Mouse (Mus musculus) midbrain, embryonic 10.5 days (tissue): Measurements from ENCODE around the gene Hist1h3d. TPM values are rescaled to one million over a fixed set of nuclear protein-coding genes. Genes with fewer than 3 reads are reported as not detected.
"Not testable (repeated sequence)": the region's sequence is repeated elsewhere in the genome, so short reads cannot be mapped to it uniquely, and the experiment has no call there.

Experiments
- DNase-seq: peaks from one replicate; pipeline ENCODE4 v3.0.0-alpha.2; 2017; ENCODE audit warnings: low spot score
- H3K27ac ChIP-seq: fragments of 300-500 bp; sonication (generic); replicated peaks from 2 replicates; pipeline ENCODE4 v1.5.1; 2016; ENCODE audit warnings: mild to moderate bottlenecking
- H3K27me3 ChIP-seq: fragments of 300-500 bp; sonication (generic); 2 replicates; pipeline ENCODE4 v1.6.1; 2016; ENCODE audit warnings: low read depth, mild to moderate bottlenecking; ENCODE audit not compliant: poor library complexity, severe bottlenecking
- H3K36me3 ChIP-seq: fragments of 300-500 bp; sonication (generic); 2 replicates; pipeline ENCODE4 v1.6.1; 2016; ENCODE audit warnings: mild to moderate bottlenecking, moderate library complexity
- H3K4me1 ChIP-seq: fragments of 300-500 bp; sonication (generic); 2 replicates; pipeline ENCODE4 v1.6.1; 2016
- H3K4me3 ChIP-seq: fragments of 300-500 bp; sonication (generic); 2 replicates; pipeline ENCODE4 v1.5.1; 2016; ENCODE audit warnings: mild to moderate bottlenecking, moderate library complexity
- H3K9me3 ChIP-seq: fragments of 300-500 bp; sonication (generic); replicated peaks from 2 replicates; pipeline ENCODE4 v1.6.1; 2016; ENCODE audit warnings: mild to moderate bottlenecking
- whole genome bisulfite sequencing: fragments of 180-500 bp; shearing (Covaris S2); methylation state at CpG from one replicate; pipeline ENCODE4 v1.1.7; 2016; 5-methylcytosine and 5-hydroxymethylcytosine counted together
- polyA plus RNA-seq: library from polyadenylated mRNA; unstranded; fragments of >200 nt; fragmentation: Nextera tagmentation; extraction: Ambion mirVana; gene quantifications from 2 replicates; pipeline ENCODE4 v1.2.1, GENCODE M21; 2016

The Hist1h3d gene
- polyA plus RNA-seq = 6.2 and 10.8 TPM in 2 replicates

GRCm38 (mm10) chr13:23575271-23575851 lies at the start of gene Hist1h3d:
TSS of gene Hist1h3d (plus strand) at chr13:23575763.
- peaks cover 39% of the 10 kb centered on the region for H3K4me1 ChIP-seq
- peak within 1 kb of the TSS; percentile 61 for H3K4me3 ChIP-seq
- peak; percentile 64 for DNase-seq
- H3K27me3 ChIP-seq = no peaks in the 10 kb centered on the region
- H3K9me3 ChIP-seq = no peaks in the 10 kb centered on the region
- no peaks in the 10 kb centered on the region for H3K36me3 ChIP-seq
- under 1% methylated on average over 18 of the region's 18 CpGs for WGBS
- peak within 1 kb of the TSS; percentile 92 for H3K27ac ChIP-seq

GRCm38 (mm10) chr13:23525901-23526300 lies 49.7 kb upstream of the Hist1h3d start:
- Histone ChIP-seq H3K4me3 (peak overlapping the region; percentile 51), H3K36me3 (no peaks in the 10 kb centered on the region), H3K4me1 (peaks cover 35% of the 10 kb centered on the region), H3K9me3 (no peaks in the 10 kb centered on the region), H3K27me3 (no peaks in the 10 kb centered on the region), H3K27ac (no peak overlapping the region)
- 3% methylated on average over 10 of the region's 10 CpGs for WGBS
- no peak for DNase-seq

GRCm38 (mm10) chr13:23526312-23526711 lies 49.3 kb upstream of the Hist1h3d start:
- WGBS = 0% methylated on average over 17 of the region's 17 CpGs
- Histone ChIP-seq H3K9me3 (no peaks in the 10 kb centered on the region), H3K27me3 (no peaks in the 10 kb centered on the region), H3K4me3 (peak overlapping the region; percentile 51), H3K27ac (peak overlapping the region; percentile 78), H3K36me3 (no peaks in the 10 kb centered on the region), H3K4me1 (peaks cover 35% of the 10 kb centered on the region)
- DNase-seq = peak; percentile 90

GRCm38 (mm10) chr13:23529005-23529404 lies 46.6 kb upstream of the Hist1h3d start:
- 90% methylated on average over 5 of the region's 5 CpGs for WGBS
- H3K9me3 ChIP-seq = no peaks in the 10 kb centered on the region
- H3K36me3 ChIP-seq = no peaks in the 10 kb centered on the region
- H3K27me3 ChIP-seq = no peaks in the 10 kb centered on the region
- peak overlapping the region; percentile 17; the same call in 1 of the 2 replicates for H3K4me3 ChIP-seq
- no peak for DNase-seq
- peaks cover 46% of the 10 kb centered on the region for H3K4me1 ChIP-seq
- no peak overlapping the region; the same call in 1 of the 2 replicates for H3K27ac ChIP-seq

GRCm38 (mm10) chr13:23529480-23530165 lies 45.9 kb upstream of the Hist1h3d start:
- Histone ChIP-seq H3K4me3 (peak overlapping the region; percentile 65), H3K27me3 (no peaks in the 10 kb centered on the region), H3K36me3 (no peaks in the 10 kb centered on the region), H3K27ac (peak overlapping the region; percentile 97), H3K9me3 (no peaks in the 10 kb centered on the region), H3K4me1 (peaks cover 50% of the 10 kb centered on the region)
- DNase-seq = no peak
- 35% methylated on average over 2 of the region's 2 CpGs for WGBS

GRCm38 (mm10) chr13:23530181-23530900 lies 45.2 kb upstream of the Hist1h3d start:
- no peaks in the 10 kb centered on the region for H3K9me3 ChIP-seq
- H3K27me3 ChIP-seq = no peaks in the 10 kb centered on the region
- H3K4me3 ChIP-seq = peak overlapping the region; percentile 65
- under 1% methylated on average over 20 of the region's 20 CpGs for WGBS
- DNase-seq = no peak
- H3K27ac ChIP-seq = peak overlapping the region; percentile 97
- H3K4me1 ChIP-seq = peaks cover 49% of the 10 kb centered on the region
- no peaks in the 10 kb centered on the region for H3K36me3 ChIP-seq

- peak within 1 kb of the TSS; percentile 97 for H3K27ac ChIP-seq
- H3K9me3 ChIP-seq = no peaks in the 10 kb centered on the region
- DNase-seq = peak; percentile 96
- no peaks in the 10 kb centered on the region for H3K27me3 ChIP-seq
- under 1% methylated on average over 64 of the region's 70 CpGs for WGBS
- peak within 1 kb of the TSS; percentile 65 for H3K4me3 ChIP-seq
- peaks cover 45% of the 10 kb centered on the region for H3K4me1 ChIP-seq
- no peaks in the 10 kb centered on the region for H3K36me3 ChIP-seq
These were observed 44.4 kb upstream of the Hist1h3d start, which contains the start of gene Hist1h4h for GRCm38 (mm10) chr13:23530901-23531875. TSS of gene Hist1h4h (plus strand) at chr13:23531050.

- WGBS = 28% methylated on average over 9 of the region's 9 CpGs
These were observed 43.1 kb upstream of the Hist1h3d start for GRCm38 (mm10) chr13:23532262-23533075.

GRCm38 (mm10) chr13:23533560-23534367 lies 41.8 kb upstream of the Hist1h3d start, which contains the start of gene Hist1h2af:
TSS of gene Hist1h2af (plus strand) at chr13:23533906.
- DNase-seq = peak; percentile 84
- H3K36me3 ChIP-seq, H3K27me3 ChIP-seq, H3K9me3 ChIP-seq: not testable (repeated sequence)
- Histone ChIP-seq H3K4me1 (peaks cover 54% of the 10 kb centered on the region), H3K4me3 (peak within 1 kb of the TSS; percentile 65), H3K27ac (peak within 1 kb of the TSS; percentile 97)
- WGBS = under 1% methylated on average over 31 of the region's 53 CpGs

More at GRCm38 (mm10) chr13:23532262-23533075, 43.1 kb upstream of the Hist1h3d start:
- no peaks in the 10 kb centered on the region for H3K27me3 ChIP-seq
- no peaks in the 10 kb centered on the region for H3K36me3 ChIP-seq
- H3K27ac ChIP-seq = peak overlapping the region; percentile 97
- H3K4me1 ChIP-seq = peaks cover 50% of the 10 kb centered on the region
- no peak for DNase-seq
- no peaks in the 10 kb centered on the region for H3K9me3 ChIP-seq
- peak overlapping the region; percentile 65 for H3K4me3 ChIP-seq

GRCm38 (mm10) chr13:23534368-23535131 lies 41.0 kb upstream of the Hist1h3d start:
- H3K4me3 ChIP-seq = peak overlapping the region; percentile 65
- H3K9me3 ChIP-seq = no peaks in the 10 kb centered on the region
- no peaks in the 10 kb centered on the region for H3K36me3 ChIP-seq
- no peaks in the 10 kb centered on the region for H3K27me3 ChIP-seq
- DNase-seq = no peak
- H3K27ac ChIP-seq = peak overlapping the region; percentile 97
- 2% methylated on average over 15 of the region's 15 CpGs for WGBS
- H3K4me1 ChIP-seq = peaks cover 47% of the 10 kb centered on the region
